Mouse (Mus musculus): ENCODE data around the gene Itln1.
"Not testable (repeated sequence)": the region's sequence is repeated elsewhere in the genome, so short reads cannot be mapped to it uniquely, and the experiment has no call there.

GRCm38 (mm10) chr1:171471941-171472340 is 63.2 kb downstream of the Itln1 start:
- not testable (repeated sequence) for TF ChIP-seq TCF3 (IDR thresholded peaks at IDR 0.05; ENCODE audit: insufficient read length, low read depth); POLR2A (IDR thresholded peaks at IDR 0.05; ENCODE audit: insufficient read length, low read depth); CEBPB (IDR thresholded peaks at IDR 0.05; ENCODE audit: insufficient read depth, poor library complexity, severe bottlenecking); TCF12 (IDR thresholded peaks at IDR 0.05; ENCODE audit: insufficient read depth, poor library complexity, severe bottlenecking); MYOG (IDR thresholded peaks at IDR 0.05; ENCODE audit: control insufficient read depth in 1 of 3, insufficient read depth in 1 of 3, insufficient read length in 2 of 3, low read depth in 2 of 3)

Measured in myocyte (in vitro differentiated cells).